Mouse (Mus musculus) urinary bladder, postnatal 10 days (tissue): ENCODE measurements around the gene Neurl1b.

ENCODE experiments used
- DNase-seq: peaks from one replicate; pipeline ENCODE4 v3.0.0; 2022; ENCODE audit warnings: low spot score

Gene Neurl1b

GRCm38 (mm10) chr17:26397339-26397738 lies 17.3 kb upstream of the Neurl1b start:
- no peak for DNase-seq

- no peak for DNase-seq
Observed at GRCm38 (mm10) chr17:26405340-26406100, 9.1 kb upstream of the Neurl1b start.

GRCm38 (mm10) chr17:26412967-26413366 lies 1.7 kb upstream of the Neurl1b start:
- DNase-seq: no peak

- DNase-seq: no peak
Observed at GRCm38 (mm10) chr17:26414184-26414522, 476 bp upstream of the Neurl1b start.

- DNase-seq: no peak
Observed at GRCm38 (mm10) chr17:26415355-26415865, 781 bp downstream of the Neurl1b start.

- DNase-seq: no peak
Observed at GRCm38 (mm10) chr17:26416141-26416540, 1.5 kb downstream of the Neurl1b start.

- DNase-seq: no peak
Observed at GRCm38 (mm10) chr17:26417770-26418421, 3.3 kb downstream of the Neurl1b start.

GRCm38 (mm10) chr17:26420491-26421247 lies 6.0 kb downstream of the Neurl1b start:
- DNase-seq: no peak

- no peak for DNase-seq
Observed at GRCm38 (mm10) chr17:26421561-26421960, 6.9 kb downstream of the Neurl1b start.

- no peak for DNase-seq
Observed at GRCm38 (mm10) chr17:26422390-26422789, 7.8 kb downstream of the Neurl1b start.

- DNase-seq: peak; percentile 39
Observed at GRCm38 (mm10) chr17:26423967-26424641, 9.5 kb downstream of the Neurl1b start.

- DNase-seq: no peak
Observed at GRCm38 (mm10) chr17:26424973-26425735, 10.5 kb downstream of the Neurl1b start.

- DNase-seq: no peak
Observed at GRCm38 (mm10) chr17:26433295-26433694, 18.7 kb downstream of the Neurl1b start.

- DNase-seq: no peak
Observed at GRCm38 (mm10) chr17:26437089-26437815, 22.6 kb downstream of the Neurl1b start.

- no peak for DNase-seq
Observed at GRCm38 (mm10) chr17:26439001-26439400, 24.4 kb downstream of the Neurl1b start.

GRCm38 (mm10) chr17:26441024-26441423 lies 26.4 kb downstream of the Neurl1b start:
- DNase-seq: no peak

- no peak for DNase-seq
Observed at GRCm38 (mm10) chr17:26442197-26442596, 27.6 kb downstream of the Neurl1b start.

- DNase-seq: no peak
Observed at GRCm38 (mm10) chr17:26443865-26444264, 29.2 kb downstream of the Neurl1b start.

GRCm38 (mm10) chr17:26449472-26449871 lies 34.8 kb downstream of the Neurl1b start:
- no peak for DNase-seq

GRCm38 (mm10) chr17:26451651-26452295 lies 37.1 kb downstream of the Neurl1b start:
- no peak for DNase-seq
